Mouse (Mus musculus): ENCODE measurements around the gene Tead3.

DNA sequence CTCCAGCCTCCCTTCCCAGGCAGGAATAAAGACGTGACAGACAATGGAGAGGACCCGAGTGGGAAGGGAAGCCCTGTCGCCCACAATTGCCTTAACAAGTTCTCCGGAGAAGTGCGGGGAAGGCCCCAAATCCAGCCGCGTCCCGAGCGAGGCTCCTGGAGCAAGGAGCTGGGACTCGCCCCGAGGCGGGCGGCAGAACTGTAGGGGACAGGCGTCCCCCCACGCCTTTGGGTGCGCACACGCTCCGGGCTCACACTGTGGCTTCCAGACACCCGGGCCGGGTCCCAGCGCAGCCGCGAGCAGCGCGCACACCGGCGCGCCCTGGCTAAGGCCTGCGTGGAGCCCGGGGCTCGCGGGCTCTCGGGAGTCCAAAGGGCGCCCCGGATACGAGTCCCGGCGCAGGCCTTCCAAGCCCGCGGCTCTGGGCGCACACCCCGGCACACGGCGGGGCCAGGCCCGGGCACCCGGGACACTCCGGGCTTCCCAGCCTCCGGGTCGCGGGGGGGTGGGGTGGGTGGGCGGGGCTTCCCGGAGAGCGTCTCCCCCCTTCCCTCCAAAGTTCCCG is 634 bp downstream of the Tead3 start:
- TF ChIP-seq POLR2A (IDR thresholded peaks at IDR 0.05; ENCODE audit: extremely low read depth, insufficient read depth, low read length) = no peak
- TF ChIP-seq CTCF (IDR thresholded peaks at IDR 0.05; ENCODE audit: extremely low read depth, insufficient read depth, low read length) = no peak
